Mouse (Mus musculus) G1E (cell line): ENCODE results near the gene Psmg4.

Experiments
- GATA1 ChIP-seq: IDR thresholded peaks from 2 replicates; pipeline ENCODE4 v1.6.1; 2012; ENCODE audit warnings: borderline replicate concordance, low read length, inconsistent platforms, mixed read lengths
- TAL1 ChIP-seq: conservative IDR thresholded peaks from 2 replicates; pipeline ENCODE4 v1.6.1; 2012; ENCODE audit warnings: low read depth, low read length, inconsistent platforms, mixed read lengths

DNA sequence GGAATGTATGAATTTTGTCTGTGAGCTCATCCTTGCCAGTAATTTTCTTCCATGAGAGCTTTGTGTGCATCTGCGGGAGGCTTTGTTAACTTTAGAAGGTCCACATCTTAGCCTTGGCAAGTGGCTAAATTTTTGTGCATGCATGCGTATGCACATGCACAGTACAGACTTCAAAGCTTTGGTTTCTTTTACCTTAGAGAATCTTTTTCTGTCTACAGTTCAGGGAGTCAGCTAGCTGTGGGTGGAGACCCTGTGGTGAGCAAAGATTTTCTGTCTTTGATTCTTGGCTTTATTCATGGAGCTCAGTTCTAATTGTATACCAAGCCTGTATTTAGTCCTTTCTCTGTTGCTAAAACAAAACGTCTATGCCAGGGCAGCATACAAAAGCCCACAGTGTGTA, 56.0 kb downstream of the Psmg4 start:
- TF ChIP-seq TAL1 (no peak), GATA1 (no peak)
